Mouse (Mus musculus): ENCODE results near the gene Pxt1.

Pxt1 gene

GRCm38 (mm10) chr17:28948661-28949060 lies 5.0 kb upstream of the Pxt1 start:
- in situ Hi-C loops (cut with MboI; ENCODE audit: unreplicated experiment in 2 of 2) = no loop called here

- in situ Hi-C loops (cut with MboI; ENCODE audit: unreplicated experiment in 2 of 2) = no loop called here
Observed at GRCm38 (mm10) chr17:28947011-28947939, 3.6 kb upstream of the Pxt1 start.

- in situ Hi-C loops (cut with MboI; ENCODE audit: unreplicated experiment in 2 of 2) = no loop called here
Observed at GRCm38 (mm10) chr17:28944481-28944880, 841 bp upstream of the Pxt1 start.

- in situ Hi-C loops (cut with MboI; ENCODE audit: unreplicated experiment in 2 of 2) = no loop called here
Observed at GRCm38 (mm10) chr17:28942101-28942500, 1.5 kb downstream of the Pxt1 start.

- in situ Hi-C loops (cut with MboI; ENCODE audit: unreplicated experiment in 2 of 2) = no loop called here
Observed at GRCm38 (mm10) chr17:28940776-28941555, 2.7 kb downstream of the Pxt1 start.

- in situ Hi-C loops (cut with MboI; ENCODE audit: unreplicated experiment in 2 of 2) = loop anchor here in 1 of 2 experiments (10.0 kb wide), 1 partner anchor 78 kb away; no protein-coding TSS in a partner anchor
Observed at GRCm38 (mm10) chr17:28936622-28937345, 6.9 kb downstream of the Pxt1 start.

- in situ Hi-C loops (cut with MboI; ENCODE audit: unreplicated experiment in 2 of 2) = loop anchor here in 1 of 2 experiments (10.0 kb wide), 1 partner anchor 79 kb away; no protein-coding TSS in a partner anchor
Observed at GRCm38 (mm10) chr17:28936133-28936532, 7.5 kb downstream of the Pxt1 start.

- in situ Hi-C loops (cut with MboI; ENCODE audit: unreplicated experiment in 2 of 2) = loop anchor here in 1 of 2 experiments (10.0 kb wide), 1 partner anchor 80 kb away; no protein-coding TSS in a partner anchor
Observed at GRCm38 (mm10) chr17:28934120-28934916, 9.3 kb downstream of the Pxt1 start.

- in situ Hi-C loops (cut with MboI; ENCODE audit: unreplicated experiment in 2 of 2) = loop anchor here in 1 of 2 experiments (10.0 kb wide), 1 partner anchor 83 kb away; no protein-coding TSS in a partner anchor
Observed at GRCm38 (mm10) chr17:28932274-28932673, 11.4 kb downstream of the Pxt1 start.

- in situ Hi-C loops (cut with MboI; ENCODE audit: unreplicated experiment in 2 of 2) = loop anchor here in 1 of 2 experiments (10.0 kb wide), 1 partner anchor 83 kb away; no protein-coding TSS in a partner anchor
Observed at GRCm38 (mm10) chr17:28931436-28932211, 12.0 kb downstream of the Pxt1 start.

GRCm38 (mm10) chr17:28930392-28931074 lies 13.1 kb downstream of the Pxt1 start:
- in situ Hi-C loops (cut with MboI; ENCODE audit: unreplicated experiment in 2 of 2) = loop anchor here in 1 of 2 experiments (10.0 kb wide), 1 partner anchor 84 kb away; no protein-coding TSS in a partner anchor

GRCm38 (mm10) chr17:28929369-28929768 lies 14.3 kb downstream of the Pxt1 start:
- in situ Hi-C loops (cut with MboI; ENCODE audit: unreplicated experiment in 2 of 2) = loop anchor here (5.0 kb wide), 3 partner anchors 47 to 237 kb away; partner anchors contain the start of genes Mapk14 (in 2 of the 2) and Slc26a8 (in 2 of the 2)

GRCm38 (mm10) chr17:28928004-28928403 lies 15.6 kb downstream of the Pxt1 start:
- in situ Hi-C loops (cut with MboI; ENCODE audit: unreplicated experiment in 2 of 2) = loop anchor here (5.0 kb wide), 3 partner anchors 46 to 236 kb away; partner anchors contain the start of genes Mapk14 (in 2 of the 2) and Slc26a8 (in 2 of the 2)

GRCm38 (mm10) chr17:28926866-28927635 lies 16.6 kb downstream of the Pxt1 start:
- in situ Hi-C loops (cut with MboI; ENCODE audit: unreplicated experiment in 2 of 2) = loop anchor here (5.0 kb wide), 3 partner anchors 45 to 235 kb away; partner anchors contain the start of genes Mapk14 (in 2 of the 2) and Slc26a8 (in 2 of the 2)

GRCm38 (mm10) chr17:28926380-28926779 lies 17.3 kb downstream of the Pxt1 start:
- in situ Hi-C loops (cut with MboI; ENCODE audit: unreplicated experiment in 2 of 2) = loop anchor here (5.0 kb wide), 3 partner anchors 44 to 234 kb away; partner anchors contain the start of genes Mapk14 (in 2 of the 2) and Slc26a8 (in 2 of the 2)

- in situ Hi-C loops (cut with MboI; ENCODE audit: unreplicated experiment in 2 of 2) = loop anchor here (5.0 kb wide), 3 partner anchors 43 to 233 kb away; partner anchors contain the start of genes Mapk14 (in 2 of the 2) and Slc26a8 (in 2 of the 2)
Observed at GRCm38 (mm10) chr17:28924957-28925595, 18.6 kb downstream of the Pxt1 start.

All from v-Abl transformed pro-B cells (cell line).